19 mouse cellular contexts compared by ENCODE assay signal in the genomic region with DNA sequence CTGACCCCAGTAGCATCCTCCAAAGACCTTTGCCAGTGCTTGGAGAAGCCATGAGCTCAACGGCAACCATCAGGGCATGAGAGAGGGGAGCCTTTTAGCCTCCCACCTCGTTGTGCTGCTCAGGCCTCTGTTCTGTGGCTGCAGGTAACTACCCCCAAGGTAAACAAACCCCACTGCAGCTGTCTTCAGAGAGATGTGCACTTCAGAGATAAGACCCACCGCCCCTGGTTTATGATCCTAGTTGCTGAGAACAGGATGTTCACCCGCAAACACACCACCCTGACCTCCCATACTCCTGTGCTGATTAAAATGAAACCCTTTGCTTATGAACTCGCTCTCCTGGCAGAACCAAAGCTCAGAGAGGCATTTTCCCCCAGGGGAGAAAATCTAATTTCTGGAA. TPM values are rescaled to one million over a fixed set of nuclear protein-coding genes. Genes with fewer than 3 reads are reported as not detected.
DNase-seq lines count a peak whose midpoint lies in the region; ATAC-seq lines count a peak whose summit lies in the region.
"Had no signal": no experiment of that assay in that cellular context is flagged by ENCODE, and none has a peak within 500 bp of the region (broad histone marks: within the 10 kb centered on the region; RNA-seq: fewer than 3 reads in every experiment).

No protein-coding gene starts in this region.

- H3K9ac ChIP-seq in forebrain, embryonic 11.5 days (ENCODE audit: low read length) = no peak overlapping the region
- no peak overlapping the region for H3K9ac ChIP-seq in forebrain, embryonic 14.5 days (ENCODE audit: low read length)
- H3K9ac ChIP-seq in hindbrain, embryonic 16.5 days (ENCODE audit: low read depth, low read length) = no peak overlapping the region; the same call in 1 of the 2 replicates
- no peak overlapping the region for H3K9ac ChIP-seq in midbrain, embryonic 14.5 days (replicated peaks; ENCODE audit: low read length)
- H3K9ac ChIP-seq: embryonic facial prominence, embryonic 15.5 days had no signal

- H3K4me3 ChIP-seq in forebrain, embryonic 11.5 days (ENCODE audit: low read depth, low read length) = no peak overlapping the region
- no peak overlapping the region for H3K4me3 ChIP-seq in forebrain, embryonic 14.5 days (ENCODE audit: low read depth, low read length)
- H3K4me3 ChIP-seq in hindbrain, embryonic 16.5 days (ENCODE audit: low read length) = no peak overlapping the region
- H3K4me3 ChIP-seq in midbrain, embryonic 14.5 days (replicated peaks; ENCODE audit: low read depth, low read length) = no peak overlapping the region
- H3K4me3 ChIP-seq: embryonic facial prominence, embryonic 15.5 days had no signal

- ATAC-seq in forebrain, embryonic 11.5 days (replicated peaks; ENCODE audit: low FRiP score) = peak; percentile 45
- no peak for ATAC-seq in forebrain, embryonic 14.5 days
- no peak; the same call in 1 of the 2 replicates for ATAC-seq in hindbrain, embryonic 16.5 days
- no peak for ATAC-seq in midbrain, embryonic 14.5 days (ENCODE audit: low FRiP score, low TSS enrichment)

- DNase-seq in forebrain, embryonic 11.5 days (ENCODE audit: low spot score) = no peak
- no peak for DNase-seq in forebrain, embryonic 14.5 days (ENCODE audit: low spot score)
- DNase-seq in midbrain, embryonic 14.5 days = peak; percentile 48
- DNase-seq in thymus, postnatal 14 days = peak; percentile 66
- no peak for DNase-seq in frontal cortex, postnatal 25 days (ENCODE audit: low spot score in 2 of 2)
- no peak for DNase-seq in urinary bladder, postnatal 14 days (ENCODE audit: low spot score)
- no peak for DNase-seq in adrenal gland, postnatal 4 days (ENCODE audit: low spot score in 2 of 2)
- DNase-seq: adrenal gland, postnatal 10 days; kidney, postnatal 10 days had no signal

- no peaks in the 10 kb centered on the region for H3K9me3 ChIP-seq in forebrain, embryonic 11.5 days (ENCODE audit: control insufficient read depth, low read length)
- H3K9me3 ChIP-seq in forebrain, embryonic 14.5 days (replicated peaks; ENCODE audit: control insufficient read depth, low read length) = no peaks in the 10 kb centered on the region
- H3K9me3 ChIP-seq in hindbrain, embryonic 16.5 days (ENCODE audit: control insufficient read depth, low read length) = no peaks in the 10 kb centered on the region
- H3K9me3 ChIP-seq in midbrain, embryonic 14.5 days (ENCODE audit: control insufficient read depth, low read length) = no peaks in the 10 kb centered on the region
- H3K9me3 ChIP-seq: embryonic facial prominence, embryonic 15.5 days had no signal

- H3K27ac ChIP-seq in forebrain, embryonic 11.5 days (ENCODE audit: low read depth, low read length) = 0 out of 2 replicates have a peak overlapping the region, but pooled peaks have one; percentile 25
- H3K27ac ChIP-seq in forebrain, embryonic 14.5 days (ENCODE audit: low read depth, low read length) = no peak overlapping the region; the same call in 1 of the 2 replicates
- H3K27ac ChIP-seq in hindbrain, embryonic 16.5 days (ENCODE audit: low read depth, low read length) = peak overlapping the region; percentile 52
- peak overlapping the region; percentile 67; the same call in 1 of the 2 replicates for H3K27ac ChIP-seq in midbrain, embryonic 14.5 days (replicated peaks; ENCODE audit: low read depth, low read length)
- H3K27ac ChIP-seq: embryonic facial prominence, embryonic 15.5 days had no signal

- WGBS in forebrain, embryonic 11.5 days = 50% methylated on average over 5 of the region's 5 CpGs
- 30% methylated on average over 5 of the region's 5 CpGs for WGBS in forebrain, embryonic 14.5 days
- WGBS in hindbrain, embryonic 16.5 days = 27% methylated on average over 5 of the region's 5 CpGs
- WGBS in midbrain, embryonic 14.5 days = 35% methylated on average over 5 of the region's 5 CpGs

- no peak overlapping the region for H3K4me2 ChIP-seq in forebrain, embryonic 11.5 days (ENCODE audit: low read depth, low read length, severe bottlenecking)
- no peak overlapping the region for H3K4me2 ChIP-seq in forebrain, embryonic 14.5 days (ENCODE audit: low read length)
- H3K4me2 ChIP-seq in hindbrain, embryonic 16.5 days (ENCODE audit: low read length) = no peak overlapping the region
- H3K4me2 ChIP-seq in midbrain, embryonic 14.5 days (ENCODE audit: low read length) = no peak overlapping the region
- H3K4me2 ChIP-seq: embryonic facial prominence, embryonic 15.5 days; heart, embryonic 11.5 days had no signal

- no peaks in the 10 kb centered on the region; the same call in 1 of the 2 replicates for H3K27me3 ChIP-seq in forebrain, embryonic 11.5 days (ENCODE audit: control insufficient read depth, insufficient read depth, low read length)
- H3K27me3 ChIP-seq in forebrain, embryonic 14.5 days (replicated peaks; ENCODE audit: control insufficient read depth, insufficient read depth, low read length) = no peaks in the 10 kb centered on the region
- no peaks in the 10 kb centered on the region for H3K27me3 ChIP-seq in hindbrain, embryonic 16.5 days (replicated peaks; ENCODE audit: control insufficient read depth, insufficient read depth, low read length)
- no peaks in the 10 kb centered on the region for H3K27me3 ChIP-seq in midbrain, embryonic 14.5 days (ENCODE audit: control insufficient read depth, insufficient read depth, low read length)
- H3K27me3 ChIP-seq: embryonic facial prominence, embryonic 15.5 days had no signal

- no peaks in the 10 kb centered on the region for H3K36me3 ChIP-seq in forebrain, embryonic 11.5 days (ENCODE audit: control insufficient read depth, insufficient read depth, low read length)
- H3K36me3 ChIP-seq in forebrain, embryonic 14.5 days (ENCODE audit: control insufficient read depth, insufficient read depth, low read length) = no peaks in the 10 kb centered on the region
- no peaks in the 10 kb centered on the region for H3K36me3 ChIP-seq in hindbrain, embryonic 16.5 days (ENCODE audit: control insufficient read depth, insufficient read depth, low read length)
- H3K36me3 ChIP-seq in midbrain, embryonic 14.5 days (ENCODE audit: control insufficient read depth, insufficient read depth, low read length) = no peaks in the 10 kb centered on the region
- H3K36me3 ChIP-seq: embryonic facial prominence, embryonic 15.5 days had no signal

- peaks cover 15% of the 10 kb centered on the region for H3K4me1 ChIP-seq in forebrain, embryonic 11.5 days (replicated peaks; ENCODE audit: control insufficient read depth, insufficient read depth, low read length)
- H3K4me1 ChIP-seq in forebrain, embryonic 14.5 days (ENCODE audit: control insufficient read depth, insufficient read depth, low read length) = peaks cover 16% of the 10 kb centered on the region
- peaks cover 18% of the 10 kb centered on the region for H3K4me1 ChIP-seq in hindbrain, embryonic 16.5 days (ENCODE audit: control insufficient read depth, insufficient read depth, low read depth, low read length)
- H3K4me1 ChIP-seq in midbrain, embryonic 14.5 days (ENCODE audit: control insufficient read depth, insufficient read depth, low read length) = peaks cover 20% of the 10 kb centered on the region

RNA-seq across cellular contexts. Expression of gene E030025P04Rik, which starts 38.0 kb away (rescaled TPM):
- not detected in 2 replicates for polyA plus RNA-seq in forebrain, embryonic 11.5 days (2014; fragmentation: Nextera tagmentation; extraction: Ambion mirVana)
- not detected in 2 replicates for polyA plus RNA-seq in forebrain, embryonic 14.5 days (2014; fragmentation: Nextera tagmentation; extraction: Ambion mirVana)
- polyA plus RNA-seq in hindbrain, embryonic 16.5 days (2015; fragmentation: Nextera tagmentation; extraction: Ambion mirVana) = not detected in 2 replicates
- not detected in 2 replicates for polyA plus RNA-seq in midbrain, embryonic 14.5 days (2014; fragmentation: Nextera tagmentation; extraction: Ambion mirVana)
- not detected for total RNA-seq in adrenal gland, postnatal 4 days (2021)
- total RNA-seq: adrenal gland, postnatal 10 days; gastrocnemius, adult 18-20 months; hematopoietic stem cell, adult 5-6 weeks; layer of hippocampus, postnatal 14 days; megakaryocyte progenitor cell, adult 5-6 weeks had no signal
- polyA plus RNA-seq: cortical plate, adult 2 months; embryonic facial prominence, embryonic 15.5 days; heart, embryonic 11.5 days; limb, embryonic 11.5 days; liver, embryonic 16.5 days had no signal

Comparison
In these comparisons a context has a peak if more than half of its experiments do, and no peak if none do; other contexts are left out.
1. DNase-seq: peak in midbrain, embryonic 14.5 days (single experiment) and thymus, postnatal 14 days (single experiment); none in forebrain, embryonic 11.5 days (single experiment), forebrain, embryonic 14.5 days (single experiment), frontal cortex, postnatal 25 days (0 of 2), urinary bladder, postnatal 14 days (single experiment) and adrenal gland, postnatal 4 days (0 of 2).